Mouse (Mus musculus) CH12.LX (cell line): ENCODE results near the gene Fn1. TPM values are rescaled to one million over a fixed set of nuclear protein-coding genes. Genes with fewer than 3 reads are reported as not detected.

Experiments used
- DNase-seq: peaks from one replicate; pipeline ENCODE4 v3.0.0-alpha.2; 2013; ENCODE audit errors: extremely low read depth
- H3K27ac ChIP-seq: 2 replicates; pipeline ENCODE4 v1.5.1; 2012; ENCODE audit warnings: low read depth, mild to moderate bottlenecking, control low read depth, moderate library complexity; ENCODE audit not compliant: insufficient read depth
- H3K27me3 ChIP-seq: replicated peaks from 2 replicates; pipeline ENCODE3; 2012; ENCODE audit warnings: inconsistent platforms
- H3K36me3 ChIP-seq, 2 experiments: replicated peaks in 1 of 2; 2 replicates each; pipeline versions ENCODE3 to v1.6.1; 2012; ENCODE audit warnings: inconsistent platforms in 1 of 2, low read length in 1 of 2, mild to moderate bottlenecking in 1 of 2, mixed read lengths in 1 of 2, moderate library complexity in 1 of 2; ENCODE audit not compliant: control insufficient read depth in 1 of 2, insufficient read depth in 1 of 2
- H3K4me1 ChIP-seq, 2 experiments: 2 replicates each; pipeline ENCODE4 v1.6.1; 2012; ENCODE audit warnings: inconsistent platforms in 1 of 2, moderate library complexity in 1 of 2; ENCODE audit not compliant: insufficient read depth in 2 of 2, control insufficient read depth in 1 of 2
- H3K4me2 ChIP-seq: 2 replicates; pipeline ENCODE4 v1.6.1; 2012; ENCODE audit warnings: low read depth, mild to moderate bottlenecking, control low read depth; ENCODE audit not compliant: poor library complexity, insufficient read depth, severe bottlenecking
- H3K4me3 ChIP-seq, 3 experiments: fragments of 150-350 bp in 1 of 3; sonication (generic) in 1 of 3; replicated peaks in 1 of 3; 2 replicates each; pipeline versions ENCODE3 to v1.5.1; 2011 to 2012; ENCODE audit warnings: low read depth in 2 of 3, low read length in 2 of 3, mild to moderate bottlenecking in 2 of 3, moderate library complexity in 2 of 3, control low read depth in 1 of 3, improper control_type of control experiment in 1 of 3, inconsistent platforms in 1 of 3, mixed read lengths in 1 of 3; ENCODE audit not compliant: poor library complexity in 1 of 3
- H3K79me2 ChIP-seq: replicated peaks from 2 replicates; pipeline ENCODE4 v1.6.1; 2012; ENCODE audit warnings: mild to moderate bottlenecking, moderate library complexity; ENCODE audit not compliant: control insufficient read depth, poor library complexity, insufficient read depth, severe bottlenecking; ENCODE audit errors: extremely low read depth
- H3K9ac ChIP-seq: 2 replicates; pipeline ENCODE4 v1.6.1; 2012; ENCODE audit warnings: low read depth, mild to moderate bottlenecking, control low read depth, moderate library complexity; ENCODE audit not compliant: insufficient read depth
- H3K9me3 ChIP-seq: replicated peaks from 2 replicates; pipeline ENCODE3; 2012; ENCODE audit warnings: low read length, inconsistent platforms, mixed read lengths
- CHD1 ChIP-seq: IDR thresholded peaks from 2 replicates; pipeline ENCODE4 v1.6.1; 2012; ENCODE audit warnings: low read depth, low read length, improper control_type of control experiment, inconsistent platforms
- CHD2 ChIP-seq: IDR thresholded peaks from 2 replicates; pipeline ENCODE4 v1.6.1; 2011; ENCODE audit warnings: low read length, improper control_type of control experiment
- E2F4 ChIP-seq: IDR thresholded peaks from 2 replicates; pipeline ENCODE4 v1.6.1; 2011; ENCODE audit warnings: low read depth, low read length, improper control_type of control experiment; ENCODE audit not compliant: insufficient replicate concordance
- EP300 ChIP-seq: IDR thresholded peaks from 2 replicates; pipeline ENCODE4 v1.6.1; 2011; ENCODE audit warnings: low read length, improper control_type of control experiment
- GABPA ChIP-seq: IDR thresholded peaks from 2 replicates; pipeline ENCODE4 v1.6.1; 2012; ENCODE audit warnings: low read depth, low read length, improper control_type of control experiment, inconsistent platforms; ENCODE audit not compliant: insufficient replicate concordance
- IRF4 ChIP-seq: IDR thresholded peaks from 2 replicates; pipeline ENCODE4 v1.6.1; 2014; ENCODE audit warnings: low read depth, mild to moderate bottlenecking, inconsistent platforms, low read length, improper control_type of control experiment
- JUN ChIP-seq: IDR thresholded peaks from 2 replicates; pipeline ENCODE4 v1.6.1; 2011; ENCODE audit warnings: low read depth, mild to moderate bottlenecking, low read length, improper control_type of control experiment, moderate library complexity; ENCODE audit not compliant: insufficient read depth
- KAT2A ChIP-seq: IDR thresholded peaks from 2 replicates; pipeline ENCODE4 v1.6.1; 2012; ENCODE audit warnings: low read length, improper control_type of control experiment, inconsistent platforms; ENCODE audit not compliant: insufficient replicate concordance
- MAFK ChIP-seq: IDR thresholded peaks from 2 replicates; pipeline ENCODE4 v1.6.1; 2011; ENCODE audit warnings: low read length, improper control_type of control experiment; ENCODE audit not compliant: insufficient replicate concordance
- MEF2A ChIP-seq: IDR thresholded peaks from 2 replicates; pipeline ENCODE4 v1.6.1; 2014; ENCODE audit warnings: low read depth, mild to moderate bottlenecking, inconsistent platforms, low read length, improper control_type of control experiment, borderline replicate concordance
- MYC ChIP-seq: IDR thresholded peaks from 2 replicates; pipeline ENCODE4 v1.6.1; 2011; ENCODE audit warnings: low read depth, mild to moderate bottlenecking, improper control_type of control experiment, low read length
- PAX5 ChIP-seq: IDR thresholded peaks from 2 replicates; pipeline ENCODE4 v1.6.1; 2012; ENCODE audit warnings: low read length, inconsistent platforms, mixed read lengths
- POLR2A ChIP-seq: IDR thresholded peaks from 2 replicates; pipeline ENCODE4 v1.6.1; 2011; ENCODE audit warnings: low read depth, mild to moderate bottlenecking, improper control_type of control experiment, low read length
- RAD21 ChIP-seq: IDR thresholded peaks from 2 replicates; pipeline ENCODE4 v1.6.1; 2011; ENCODE audit warnings: low read depth, mild to moderate bottlenecking, low read length, improper control_type of control experiment, moderate library complexity
- RCOR1 ChIP-seq: conservative IDR thresholded peaks from 2 replicates; pipeline ENCODE4 v1.6.1; 2012; ENCODE audit warnings: low read depth, mild to moderate bottlenecking, inconsistent platforms, low read length, improper control_type of control experiment
- SIN3A ChIP-seq: IDR thresholded peaks from 2 replicates; pipeline ENCODE4 v1.6.1; 2012; ENCODE audit warnings: low read length, improper control_type of control experiment, inconsistent platforms
- SMC3 ChIP-seq: IDR thresholded peaks from 2 replicates; pipeline ENCODE4 v1.6.1; 2011; ENCODE audit warnings: low read depth, low read length, improper control_type of control experiment
- TBP ChIP-seq: conservative IDR thresholded peaks from 2 replicates; pipeline ENCODE4 v1.6.1; 2011; ENCODE audit warnings: low read depth, low read length, improper control_type of control experiment
- USF2 ChIP-seq: conservative IDR thresholded peaks from 2 replicates; pipeline ENCODE4 v1.6.1; 2011; ENCODE audit warnings: low read depth, low read length, improper control_type of control experiment
- ZNF384 ChIP-seq: IDR thresholded peaks from 2 replicates; pipeline ENCODE4 v1.6.1; 2012; ENCODE audit warnings: low read depth, low read length, improper control_type of control experiment, inconsistent platforms
- dilution Hi-C: fragments of 300-500 bp; cut with MboI; formaldehyde crosslinking; loops from 2 replicates; pipeline ENCODE4 v1.14.3; 2020; ENCODE audit warnings: low sequenced_read_pairs; ENCODE audit not compliant: extremely low pct_unique_long_range_greater_than_20kb, extremely low pct_ligation_motif_present
- in situ Hi-C: fragments of 300-500 bp; cut with MboI; formaldehyde crosslinking; loops from 3 replicates; pipeline ENCODE4 v1.14.3; 2019; ENCODE audit warnings: low sequenced_read_pairs, low pct_ligation_motif_present, low pct_unique_long_range_greater_than_20kb, mixed read lengths
- polyA plus RNA-seq: library from polyadenylated mRNA; unstranded; fragments of >175 nt; gene quantifications from 2 replicates; pipeline ENCODE4 v1.2.1, GENCODE M21; 2012; ENCODE audit warnings: low read depth; ENCODE audit not compliant: insufficient read length
- total RNA-seq, 2 experiments: library from RNA; depleted of rRNA; stranded (reverse); fragments of 300-350 nt in 1 of 2; fragments of >200 nt in 1 of 2; gene quantifications; 2 replicates each; pipeline ENCODE4 v1.2.3; 2012 to 2014

Fn1 gene
- total and polyA plus RNA-seq, 3 experiments: 0.17 to 0.20 TPM; not detected in 1

DNA sequence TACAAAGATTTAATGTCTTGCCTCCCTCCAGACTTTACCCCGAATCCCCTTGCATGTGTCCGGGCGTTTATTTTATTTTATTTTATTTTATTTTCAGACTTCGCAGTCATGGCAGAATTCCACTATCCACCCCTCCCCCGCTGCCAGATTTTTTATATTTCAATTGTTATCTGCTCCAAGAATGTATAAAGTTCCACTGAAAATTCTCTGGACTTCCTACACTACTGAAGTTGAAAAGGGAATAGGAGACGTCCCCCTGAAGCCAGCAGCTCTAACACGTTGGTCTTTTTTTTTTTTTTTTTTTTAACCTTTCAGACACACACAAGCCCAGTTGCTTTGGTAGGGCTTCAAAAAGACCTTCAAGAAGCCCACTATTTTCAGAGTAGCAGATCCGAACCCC lies 1.2 kb upstream of the Fn1 start:
- Histone ChIP-seq H3K27ac (no peak overlapping the region), H3K4me1 (peaks cover 0 to 7% of the 10 kb centered on the region in 2 experiments; a peak in 2 of 4 replicates), H3K9ac (no peak overlapping the region), H3K36me3 (no peaks in the 10 kb centered on the region), H3K4me3 (no peak overlapping the region), H3K4me2 (no peak overlapping the region), H3K79me2 (no peaks in the 10 kb centered on the region), H3K27me3 (no peaks in the 10 kb centered on the region), H3K9me3 (no peaks in the 10 kb centered on the region)
- TF ChIP-seq RAD21 (no peak), IRF4 (no peak), USF2 (no peak), CHD2 (no peak), SMC3 (no peak), GABPA (no peak), MAFK (no peak), CHD1 (no peak), KAT2A (no peak), E2F4 (no peak)
- dilution Hi-C loops: no loop called here
- no peak for DNase-seq
- in situ Hi-C loops: no loop called here

DNA sequence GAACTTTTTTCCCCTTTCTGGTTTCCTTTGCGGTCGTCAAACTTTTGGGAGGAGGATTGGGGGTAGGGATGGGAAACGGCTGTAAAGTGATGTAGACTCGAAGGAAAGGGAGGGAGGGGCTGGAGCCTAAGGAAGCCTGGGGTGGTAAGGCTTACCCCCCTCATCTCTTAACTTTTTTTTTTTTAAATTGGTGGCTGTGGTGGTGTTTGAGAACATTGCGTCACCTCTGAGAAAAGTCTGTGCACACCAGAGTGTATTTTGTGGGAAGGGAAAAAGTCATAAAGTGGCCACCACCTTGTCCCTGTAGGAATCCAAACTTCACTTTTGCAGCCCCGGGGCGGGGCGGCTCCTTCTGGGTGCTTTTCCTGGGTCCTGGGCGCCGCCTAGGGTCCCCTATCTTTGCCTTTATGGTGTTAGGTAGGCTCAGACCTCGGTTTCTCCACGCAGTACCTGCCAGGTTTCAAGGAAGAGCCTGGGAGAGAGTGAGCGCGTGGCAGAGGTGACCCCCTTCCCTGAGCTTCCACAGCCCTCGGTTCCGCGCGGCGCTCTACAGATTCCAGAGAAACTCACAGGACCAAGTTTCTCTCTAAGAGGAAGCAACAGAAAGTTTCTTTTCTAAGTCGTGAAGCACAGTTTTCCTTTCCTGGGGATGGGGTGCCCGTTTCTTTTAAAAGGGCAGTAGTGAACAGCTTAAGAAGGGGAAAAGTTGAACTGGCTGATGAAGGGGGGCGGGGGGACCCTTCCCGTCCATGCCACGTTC lies 580 bp upstream of the Fn1 start:
- Histone ChIP-seq H3K36me3 (no peaks in the 10 kb centered on the region), H3K79me2 (no peaks in the 10 kb centered on the region), H3K27me3 (no peaks in the 10 kb centered on the region), H3K9me3 (no peaks in the 10 kb centered on the region), H3K4me3 (no peak overlapping the region), H3K9ac (no peak overlapping the region), H3K4me2 (no peak overlapping the region), H3K4me1 (peaks cover 0 to 7% of the 10 kb centered on the region in 2 experiments; a peak in 2 of 4 replicates), H3K27ac (no peak overlapping the region)
- dilution Hi-C loops (no loop called here), in situ Hi-C loops (no loop called here)
- TF ChIP-seq CHD2 (no peak), JUN (no peak), EP300 (no peak), PAX5 (no peak), RCOR1 (no peak), ZNF384 (no peak), KAT2A (no peak), POLR2A (no peak), TBP (no peak), SIN3A (no peak), MYC (no peak), MEF2A (no peak)
- no peak for DNase-seq
